Mouse (Mus musculus) embryonic facial prominence, embryonic 11.5 days (tissue): Measurements from ENCODE around the gene Akap9. TPM values are rescaled to one million over a fixed set of nuclear protein-coding genes. Genes with fewer than 3 reads are reported as not detected.
"Not testable (repeated sequence)": the region's sequence is repeated elsewhere in the genome, so short reads cannot be mapped to it uniquely, and the experiment has no call there.

Experiments
- ATAC-seq: fragments of 200-750 bp; cut with Nextera tagmentation; replicated peaks from 2 replicates; pipeline ENCODE4 v1.8.0; 2017; ENCODE audit warnings: low read depth; ENCODE audit not compliant: insufficient number of reproducible peaks, low FRiP score, low TSS enrichment
- DNase-seq: peaks from one replicate; pipeline ENCODE4 v3.0.0-alpha.2; 2015; ENCODE audit warnings: low spot score
- H3K27ac ChIP-seq: fragments of 300-500 bp; sonication (generic); replicated peaks from 2 replicates; pipeline ENCODE4 v1.5.1; 2014; ENCODE audit warnings: mild to moderate bottlenecking, low read depth, low read length, control low read depth
- H3K27me3 ChIP-seq: fragments of 300-500 bp; sonication (generic); 2 replicates; pipeline ENCODE4 v1.6.1; 2014; ENCODE audit warnings: mild to moderate bottlenecking, low read length, moderate library complexity, mixed read lengths; ENCODE audit not compliant: control insufficient read depth, insufficient read depth
- H3K36me3 ChIP-seq: fragments of 300-500 bp; sonication (generic); replicated peaks from 2 replicates; pipeline ENCODE4 v1.6.1; 2014; ENCODE audit warnings: low read depth, mild to moderate bottlenecking, low read length, moderate library complexity, mixed read lengths; ENCODE audit not compliant: control insufficient read depth, insufficient read depth
- H3K4me1 ChIP-seq: fragments of 300-500 bp; sonication (generic); 2 replicates; pipeline ENCODE4 v1.6.1; 2014; ENCODE audit warnings: low read length, mixed read lengths; ENCODE audit not compliant: control insufficient read depth, insufficient read depth
- H3K4me2 ChIP-seq: fragments of 300-500 bp; sonication (generic); 2 replicates; pipeline ENCODE4 v1.6.1; 2014; ENCODE audit warnings: low read depth, mild to moderate bottlenecking, control low read depth, low read length, moderate library complexity
- H3K4me3 ChIP-seq: fragments of 300-500 bp; sonication (generic); 2 replicates; pipeline ENCODE4 v1.5.1; 2014; ENCODE audit warnings: low read depth, low read length, control low read depth
- H3K9ac ChIP-seq: fragments of 300-500 bp; sonication (generic); replicated peaks from 2 replicates; pipeline ENCODE4 v1.6.1; 2014; ENCODE audit warnings: mild to moderate bottlenecking, control low read depth, low read length
- H3K9me3 ChIP-seq: fragments of 300-500 bp; sonication (generic); replicated peaks from 2 replicates; pipeline ENCODE4 v1.6.1; 2016; ENCODE audit warnings: mild to moderate bottlenecking, low read length, inconsistent platforms, mixed read lengths; ENCODE audit not compliant: control insufficient read depth
- WGBS: fragments of 180-500 bp; shearing (Covaris S2); extraction: QIAGEN DNeasy Blood & Tissue Kit; methylation state at CpG from one replicate; pipeline ENCODE4 v1.1.7; 2014; 5-methylcytosine and 5-hydroxymethylcytosine counted together
- polyA plus RNA-seq: library from polyadenylated mRNA; unstranded; fragments of >200 nt; fragmentation: Nextera tagmentation; extraction: Ambion mirVana; gene quantifications from 2 replicates; pipeline ENCODE4 v1.2.1, GENCODE M21; 2014

Gene Akap9
- polyA plus RNA-seq, result 97.9 and 113 TPM in 2 replicates

- 0% methylated on average over 50 of the region's 82 CpGs for WGBS
- peaks cover 4% of the 10 kb centered on the region; the same call in 1 of the 2 replicates for H3K4me1 ChIP-seq
These were observed at the start of gene Akap9 for GRCm38 (mm10) chr5:3927801-3928689. Gene Akap9 (plus strand): TSS chr5:3928054.

GRCm38 (mm10) chr5:3886862-3887261 lies 41.0 kb upstream of the Akap9 start:
- WGBS, result 87% methylated on average over 7 of the region's 7 CpGs
- H3K27me3 ChIP-seq, H3K27ac ChIP-seq: not testable (repeated sequence)

More at GRCm38 (mm10) chr5:3927801-3928689, at the start of gene Akap9:
- Histone ChIP-seq H3K27me3 (no peaks in the 10 kb centered on the region), H3K9ac (peak within 1 kb of the TSS; percentile 96), H3K4me3 (peak within 1 kb of the TSS; percentile 92), H3K36me3 (no peaks in the 10 kb centered on the region), H3K27ac (peak within 1 kb of the TSS; percentile 77), H3K9me3 (no peaks in the 10 kb centered on the region), H3K4me2 (peak within 1 kb of the TSS; percentile 76)
- DNase-seq (peak; percentile 65), ATAC-seq (peak; percentile 85)

GRCm38 (mm10) chr5:3889201-3889600 lies 38.7 kb upstream of the Akap9 start:
- Histone ChIP-seq H3K4me3 (no peak overlapping the region), H3K36me3 (no peaks in the 10 kb centered on the region), H3K27me3 (no peaks in the 10 kb centered on the region), H3K27ac (no peak overlapping the region), H3K4me2 (no peak overlapping the region), H3K9ac (no peak overlapping the region), H3K4me1 (no peaks in the 10 kb centered on the region), H3K9me3 (no peaks in the 10 kb centered on the region)
- DNase-seq (no peak), ATAC-seq (no peak)

More at GRCm38 (mm10) chr5:3886862-3887261, 41.0 kb upstream of the Akap9 start:
- H3K36me3 ChIP-seq, H3K9ac ChIP-seq, DNase-seq, ATAC-seq, H3K9me3 ChIP-seq, H3K4me1 ChIP-seq, H3K4me3 ChIP-seq, H3K4me2 ChIP-seq: not testable (repeated sequence)

DNA sequence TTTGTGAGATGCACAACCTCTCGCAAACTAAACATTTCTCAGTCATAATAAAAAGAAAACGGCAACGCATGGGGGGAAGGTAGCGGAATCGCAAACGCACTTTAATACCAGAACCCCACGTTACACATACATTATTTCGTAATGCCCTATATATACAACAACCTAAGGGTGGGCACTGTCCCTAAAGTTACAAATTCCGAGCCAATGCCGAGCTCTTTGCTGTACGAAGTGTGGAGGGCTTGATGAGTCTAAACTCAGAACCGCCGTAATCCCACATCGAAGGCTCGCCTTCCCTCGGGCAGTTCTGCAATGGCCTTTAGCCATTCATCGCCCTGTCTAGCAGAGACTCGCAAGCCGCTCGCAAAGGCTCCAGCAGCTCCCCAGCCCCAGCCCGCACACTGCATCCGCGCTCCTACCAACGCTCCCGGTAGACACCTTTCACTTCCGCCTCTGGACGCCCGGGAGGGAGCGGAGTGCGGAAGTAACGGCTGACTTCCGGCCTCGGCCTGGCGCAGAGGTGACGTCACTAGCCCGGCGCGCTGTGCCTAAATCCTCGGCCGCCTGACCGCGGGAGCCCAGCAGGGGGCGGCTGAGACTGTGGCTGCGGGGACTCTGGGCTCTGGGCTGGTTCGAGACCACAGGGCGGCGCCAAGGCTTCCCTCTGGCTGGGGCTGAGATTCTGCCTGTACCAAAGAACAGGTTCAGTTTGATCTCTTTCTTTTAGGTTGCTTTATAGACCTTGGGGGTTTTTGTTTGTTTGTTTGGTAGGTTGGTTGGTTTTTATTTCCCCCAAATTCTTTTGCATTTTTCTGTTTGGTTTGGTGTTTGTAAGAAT lies 34.2 kb upstream of the Akap9 start, which contains the start of gene Mterf1a:
Mterf1a (minus strand) TSS at position 475 of the 835 bp plus-strand sequence.
- H3K27me3 ChIP-seq, H3K4me1 ChIP-seq, DNase-seq, H3K36me3 ChIP-seq, H3K27ac ChIP-seq, H3K9me3 ChIP-seq: not testable (repeated sequence)
- Histone ChIP-seq H3K4me3 (peak within 1 kb of the TSS; percentile 35), H3K9ac (peak within 1 kb of the TSS; percentile 26; the same call in 1 of the 2 replicates), H3K4me2 (peak within 1 kb of the TSS; percentile 44; the same call in 1 of the 2 replicates)
- WGBS, result 0% methylated on average over 6 of the region's 47 CpGs
- ATAC-seq, result peak; percentile 97

- not testable (repeated sequence) for H3K9me3 ChIP-seq, H3K27ac ChIP-seq, H3K4me1 ChIP-seq, H3K36me3 ChIP-seq, H3K27me3 ChIP-seq, DNase-seq, ATAC-seq, H3K4me2 ChIP-seq, H3K4me3 ChIP-seq, H3K9ac ChIP-seq
- WGBS, result 97% methylated on average over 4 of the region's 4 CpGs
These were observed 33.6 kb upstream of the Akap9 start for GRCm38 (mm10) chr5:3894294-3894619.

DNA sequence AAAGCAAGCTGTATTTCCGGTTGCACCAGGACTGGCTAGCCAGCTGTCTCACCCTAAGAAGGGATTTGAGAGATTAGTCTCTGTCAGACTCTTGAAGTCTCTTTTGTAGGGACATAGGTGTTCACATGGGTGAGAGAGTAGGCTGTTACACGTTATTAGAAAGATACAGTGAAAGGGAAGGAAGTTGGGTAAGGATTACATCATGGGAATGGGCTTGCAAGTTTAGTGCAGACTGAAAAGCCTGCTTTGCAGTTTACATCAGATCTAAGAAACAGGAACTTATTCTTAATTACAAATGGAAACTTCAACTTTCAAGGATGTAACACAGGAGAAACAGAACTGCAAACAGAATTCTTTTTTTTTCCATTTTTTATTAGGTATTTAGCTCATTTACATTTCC lies 22.4 kb upstream of the Akap9 start:
- H3K4me1 ChIP-seq, result no peaks in the 10 kb centered on the region
- ATAC-seq (no peak), DNase-seq (no peak)
- no peak overlapping the region for H3K27ac ChIP-seq
- H3K9ac ChIP-seq, result no peak overlapping the region
- H3K36me3 ChIP-seq, result no peaks in the 10 kb centered on the region
- H3K27me3 ChIP-seq, result no peaks in the 10 kb centered on the region
- WGBS, result 65% methylated on average over 2 of the region's 2 CpGs
- no peaks in the 10 kb centered on the region for H3K9me3 ChIP-seq
- no peak overlapping the region for H3K4me2 ChIP-seq
- no peak overlapping the region for H3K4me3 ChIP-seq

GRCm38 (mm10) chr5:3922350-3922749 lies 5.5 kb upstream of the Akap9 start:
- Histone ChIP-seq H3K9me3 (no peaks in the 10 kb centered on the region), H3K4me2 (no peak overlapping the region), H3K36me3 (no peaks in the 10 kb centered on the region), H3K27ac (no peak overlapping the region), H3K27me3 (no peaks in the 10 kb centered on the region), H3K4me1 (no peaks in the 10 kb centered on the region), H3K9ac (no peak overlapping the region), H3K4me3 (no peak overlapping the region)
- ATAC-seq (no peak), DNase-seq (no peak)
- 84% methylated on average over 2 of the region's 2 CpGs for WGBS
